Mouse (Mus musculus) neutrophil, adult 83 days (primary cell): ENCODE measurements around the gene Mapk10. TPM values are rescaled to one million over a fixed set of nuclear protein-coding genes. Genes with fewer than 3 reads are reported as not detected.

Experiments
- total RNA-seq, 2 experiments: library from RNA; stranded (reverse); gene quantifications; one replicate each; pipeline ENCODE4 v1.2.4; 2023

The Mapk10 gene
- not detected for total RNA-seq

DNA sequence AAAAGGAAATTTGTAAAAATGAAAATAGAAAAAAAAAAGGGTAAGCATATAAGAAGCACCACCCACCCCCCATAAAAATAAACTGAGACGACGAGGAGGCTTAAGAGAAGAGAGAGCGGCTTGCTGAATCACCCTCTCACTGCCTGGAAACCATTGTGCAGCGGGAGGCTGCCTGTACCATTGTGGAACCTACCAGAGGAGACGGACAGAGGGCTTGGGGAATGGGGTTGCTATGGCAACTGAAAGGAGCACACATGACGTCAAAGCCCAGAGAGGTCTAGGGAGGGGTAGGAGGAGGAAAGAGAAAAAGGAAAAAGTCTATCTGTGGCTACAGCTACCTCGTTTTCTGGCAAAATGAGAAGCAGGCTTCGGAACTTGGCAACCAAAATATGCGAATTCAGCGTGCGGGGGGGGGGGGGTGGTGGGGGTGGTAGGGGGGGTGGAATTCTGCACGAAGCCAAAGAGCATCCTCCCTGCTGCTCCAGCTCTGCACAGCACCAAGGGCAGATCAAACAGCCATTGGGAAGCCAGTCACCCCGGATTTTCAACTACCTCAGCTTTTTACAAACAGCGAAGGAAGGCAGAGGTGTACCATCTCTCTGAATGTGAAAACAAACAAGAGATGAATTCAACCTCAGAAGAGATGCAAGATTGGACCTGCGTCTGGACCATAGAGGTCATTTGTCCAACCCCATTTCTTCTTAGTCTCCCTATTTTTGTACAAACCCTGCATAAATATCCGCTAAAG lies at the start of gene Mapk10:
TSS of gene Mapk10 (minus strand) at position 234 of the 748 bp plus-strand sequence.

Other genes with a start within 250 kb of the Mapk10 start
- gene Ptpn13, start 213.9 kb upstream of the Mapk10 start, total RNA-seq: under 1 TPM; 0.62 to 0.77 TPM